Mouse (Mus musculus): ENCODE results near the gene Cdk5r2. TPM values are rescaled to one million over a fixed set of nuclear protein-coding genes. Genes with fewer than 3 reads are reported as not detected.

The Cdk5r2 gene
- total RNA-seq, 2 experiments from 2014 or later = not detected

- ATAC-seq (ENCODE audit: poor library complexity, severe bottlenecking) = no peak
Measured at GRCm38 (mm10) chr1:74891513-74891912, 36.8 kb downstream of the Cdk5r2 start.

DNA sequence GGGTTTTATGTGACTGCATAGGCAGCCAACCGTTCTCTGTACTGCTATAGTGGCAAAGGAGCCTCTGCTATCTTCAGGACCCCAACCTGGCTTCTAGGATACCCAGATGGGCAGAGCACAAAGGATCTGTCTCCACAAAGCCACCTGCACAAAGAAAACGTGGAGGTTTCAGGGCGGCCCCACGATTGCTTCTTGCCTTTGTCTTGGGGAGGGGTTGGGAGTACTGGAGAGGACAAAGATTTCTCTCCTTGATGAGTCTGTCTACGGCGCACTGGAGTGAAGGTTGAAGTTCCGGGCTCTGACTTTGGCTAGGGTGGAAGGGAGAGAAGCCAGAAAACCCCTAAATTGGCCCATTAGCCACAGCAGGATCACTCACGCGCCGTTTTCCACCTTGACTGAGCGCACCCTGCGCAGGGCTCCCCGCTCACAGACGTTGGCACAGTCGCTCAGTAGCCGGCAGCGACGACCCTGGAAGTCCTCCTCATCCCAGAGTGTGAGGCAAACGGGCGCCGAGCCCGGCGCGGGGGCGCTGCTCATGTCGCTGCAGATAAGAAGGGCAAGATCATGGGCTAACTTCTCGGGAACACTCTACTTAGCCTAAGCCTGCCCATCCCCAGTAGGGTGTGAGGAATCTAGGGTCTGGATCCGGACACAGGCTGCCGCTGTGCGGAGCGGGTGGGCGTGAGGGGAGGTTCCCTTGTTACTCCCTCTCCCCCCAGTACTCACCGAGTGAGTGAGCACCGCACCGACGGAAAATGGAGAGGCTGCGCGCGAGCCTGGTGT lies 37.8 kb downstream of the Cdk5r2 start:
- ATAC-seq (ENCODE audit: poor library complexity, severe bottlenecking) = no peak

GRCm38 (mm10) chr1:74893134-74893855 lies 38.6 kb downstream of the Cdk5r2 start, which contains the start of gene Cryba2:
Gene Cryba2 (minus strand): TSS chr1:74893143.
- no peak for ATAC-seq (ENCODE audit: poor library complexity, severe bottlenecking)

DNA sequence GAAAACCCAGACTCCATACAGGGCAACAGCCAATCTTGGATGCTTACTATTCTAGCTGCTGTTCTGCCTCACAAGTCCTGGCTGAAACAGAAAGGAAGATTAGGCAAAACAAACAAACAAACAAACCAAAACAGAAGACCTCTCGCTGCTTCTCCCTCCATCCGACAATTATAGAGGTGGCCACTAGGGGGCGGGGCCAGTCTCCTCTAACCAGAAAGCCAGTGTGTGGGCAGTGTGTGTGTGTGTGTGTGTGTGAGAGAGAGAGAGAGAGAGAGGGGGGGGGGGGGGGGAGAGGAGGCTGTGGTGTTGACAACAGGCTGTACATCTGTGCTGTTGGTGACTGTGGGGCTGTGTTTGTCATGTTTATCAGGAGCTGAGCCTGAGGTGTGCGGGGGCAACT lies 40.2 kb downstream of the Cdk5r2 start:
- ATAC-seq (ENCODE audit: poor library complexity, severe bottlenecking) = no peak

DNA sequence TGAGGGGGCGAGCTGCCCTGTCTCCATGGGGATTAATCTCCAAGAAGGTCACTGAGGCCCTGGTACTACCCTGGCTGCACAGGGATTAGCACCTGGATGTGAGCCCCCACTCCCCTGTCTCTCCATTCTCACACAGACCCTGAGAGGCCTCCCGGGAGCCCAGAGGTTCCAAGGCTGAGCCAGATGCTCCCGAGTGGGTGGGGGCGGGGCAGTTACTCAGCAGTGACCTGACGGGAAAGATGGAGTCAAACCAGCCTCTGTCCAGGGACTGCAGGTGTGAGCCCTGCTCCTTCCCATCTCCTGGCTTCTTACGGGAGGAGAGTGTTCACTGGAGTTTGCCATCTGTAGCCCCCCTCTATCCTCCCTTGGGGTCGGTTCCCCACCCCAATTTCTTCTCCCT lies 43.2 kb downstream of the Cdk5r2 start:
- ATAC-seq (ENCODE audit: poor library complexity, severe bottlenecking) = no peak

- ATAC-seq (ENCODE audit: poor library complexity, severe bottlenecking) = no peak
Measured at GRCm38 (mm10) chr1:74898656-74899431, 44.1 kb downstream of the Cdk5r2 start.

DNA sequence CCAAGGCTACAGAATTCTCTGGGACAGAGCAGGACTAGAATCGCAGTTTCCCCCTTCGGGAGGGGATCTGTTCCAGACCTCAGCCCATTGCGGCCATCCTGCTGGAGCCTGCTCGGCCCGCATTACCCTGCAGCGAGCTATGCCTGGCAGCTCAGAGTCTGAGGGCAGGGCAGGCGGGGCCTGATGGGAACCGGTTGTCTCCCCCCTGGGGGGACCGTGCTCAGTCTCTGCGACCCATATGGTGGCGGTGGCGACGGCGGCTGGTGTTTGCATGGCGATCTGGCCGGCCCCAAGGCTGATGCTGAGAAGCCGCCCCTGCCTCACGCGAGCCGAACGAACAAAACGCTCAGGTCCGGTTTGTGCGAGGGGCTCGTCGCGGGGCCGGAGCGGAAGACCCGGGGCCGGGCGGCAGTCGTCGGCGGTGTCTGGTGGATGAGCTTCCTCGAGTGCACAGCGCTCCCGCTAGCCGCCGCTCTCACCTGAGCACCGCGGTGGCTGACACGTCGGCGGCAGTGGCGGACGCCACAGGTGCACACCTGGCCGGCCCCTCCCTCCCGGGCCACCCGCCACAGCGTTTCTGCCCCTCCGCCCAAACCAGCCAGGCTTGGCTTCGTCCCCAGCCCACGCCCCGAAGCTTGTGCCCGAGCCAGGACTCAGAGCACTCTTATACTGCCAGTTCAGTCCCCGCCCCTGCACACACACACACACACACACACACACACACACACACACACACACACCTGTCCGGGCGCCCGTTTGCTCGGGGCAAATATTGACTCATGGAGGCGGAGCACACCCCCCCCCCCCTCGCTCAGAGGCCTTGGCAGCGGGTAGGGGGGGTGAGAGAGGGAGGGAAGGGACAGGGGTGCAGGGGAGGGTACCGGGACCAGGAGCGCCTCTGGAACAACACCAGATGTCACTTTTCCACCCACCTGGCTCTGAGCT lies 45.9 kb downstream of the Cdk5r2 start:
- ATAC-seq (ENCODE audit: poor library complexity, severe bottlenecking) = no peak

DNA sequence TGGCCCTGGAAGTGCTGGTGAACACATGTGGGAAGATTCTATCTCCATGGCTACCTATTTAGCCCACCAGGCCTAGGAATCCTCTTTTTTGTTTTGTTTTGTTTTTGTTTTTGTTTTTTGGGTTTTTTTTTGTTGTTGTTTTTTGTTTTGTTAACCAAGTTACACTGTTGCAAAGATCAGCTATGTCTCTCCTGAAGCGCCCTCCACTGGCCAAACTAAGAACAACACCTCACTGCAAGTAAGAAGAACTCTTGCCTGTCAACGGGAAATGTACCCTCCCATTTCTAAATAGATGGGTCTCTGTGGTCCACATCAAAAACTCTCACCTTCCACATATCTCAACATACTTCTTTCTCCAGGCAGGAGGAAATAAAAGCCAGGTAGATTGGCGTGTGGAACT lies 47.0 kb downstream of the Cdk5r2 start:
- ATAC-seq (ENCODE audit: poor library complexity, severe bottlenecking) = no peak

DNA sequence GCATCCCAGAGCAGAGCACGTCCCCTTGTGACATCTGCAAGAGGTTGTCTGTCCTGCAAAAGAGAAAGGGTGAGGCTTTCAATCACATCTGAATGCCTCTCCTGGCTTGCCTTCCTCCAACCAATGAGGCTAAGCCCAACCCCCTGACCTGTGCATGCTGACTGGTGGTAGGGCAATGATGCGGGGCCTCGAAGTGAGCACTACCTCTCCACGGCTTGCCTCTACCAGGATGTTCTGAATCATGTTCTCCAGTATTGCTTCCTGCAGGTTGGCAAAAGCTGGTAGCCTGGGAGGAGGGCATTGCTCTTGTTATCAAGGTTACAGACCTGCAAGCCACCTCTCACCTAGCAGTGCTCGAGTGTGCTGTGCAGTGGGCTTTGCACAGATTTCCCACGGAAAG lies 47.5 kb downstream of the Cdk5r2 start:
- ATAC-seq (ENCODE audit: poor library complexity, severe bottlenecking) = no peak

Other genes starting within 250 kb of the Cdk5r2 start
- 9.3 and 10.1 TPM in 2 replicates for gene Ttll4, start 193.2 kb upstream of the Cdk5r2 start, total RNA-seq (2015)
- 9.4 and 12.2 TPM in 2 replicates for gene Ttll4, start 193.2 kb upstream of the Cdk5r2 start, total RNA-seq (2017)
- 73.8 and 76.6 TPM in 2 replicates for gene Cyp27a1, start 141.4 kb upstream of the Cdk5r2 start, total RNA-seq (2015)
- 72.2 and 76.2 TPM in 2 replicates for gene Cyp27a1, start 141.4 kb upstream of the Cdk5r2 start, total RNA-seq (2017)
- gene Prkag3, start 105.7 kb upstream of the Cdk5r2 start, total RNA-seq (2015) = not detected in 2 replicates
- not detected in 2 replicates for gene Prkag3, start 105.7 kb upstream of the Cdk5r2 start, total RNA-seq (2017)
- 0.11 and 0.14 TPM in 2 replicates for gene Wnt6, start 83.0 kb upstream of the Cdk5r2 start, total RNA-seq (2015)
- gene Wnt6, start 83.0 kb upstream of the Cdk5r2 start, total RNA-seq (2017) = 0.55 and 1.1 TPM in 2 replicates
- gene Wnt10a, start 63.4 kb upstream of the Cdk5r2 start, total RNA-seq (2015) = not detected in 2 replicates
- not detected in 2 replicates for gene Wnt10a, start 63.4 kb upstream of the Cdk5r2 start, total RNA-seq (2017)
- gene Fev, start 30.5 kb downstream of the Cdk5r2 start, total RNA-seq (2015) = not detected in 2 replicates
- gene Fev, start 30.5 kb downstream of the Cdk5r2 start, total RNA-seq (2017) = not detected in 2 replicates
- not detected in 2 replicates for gene Cryba2, start 38.2 kb downstream of the Cdk5r2 start, total RNA-seq (2015)
- not detected in 2 replicates for gene Cryba2, start 38.2 kb downstream of the Cdk5r2 start, total RNA-seq (2017)
- not detected in 2 replicates for gene Cfap65, start 80.7 kb downstream of the Cdk5r2 start, total RNA-seq (2015)
- gene Cfap65, start 80.7 kb downstream of the Cdk5r2 start, total RNA-seq (2017) = not detected in 2 replicates
- gene Ihh, start 96.7 kb downstream of the Cdk5r2 start, total RNA-seq (2015) = 0.11 TPM in 1 of 2 replicates, not detected in the other
- not detected in 2 replicates for gene Ihh, start 96.7 kb downstream of the Cdk5r2 start, total RNA-seq (2017)

Data from megakaryocyte, adult 5-6 weeks (primary cell).